Mouse (Mus musculus) layer of hippocampus, postnatal 14 days (tissue): ENCODE measurements around the gene Timm10. TPM values are rescaled to one million over a fixed set of nuclear protein-coding genes. Genes with fewer than 3 reads are reported as not detected.

Source experiments
- DNase-seq, 2 experiments: peaks; one replicate each; pipeline ENCODE4 v3.0.0; 2021 to 2022; ENCODE audit warnings: low spot score in 2 of 2, mixed read lengths in 1 of 2
- total RNA-seq, 2 experiments: library from RNA; stranded (reverse); gene quantifications; 2 replicates each; pipeline ENCODE4 v1.2.3; 2021

The Timm10 gene
- total RNA-seq, 2 experiments from 2014 or later = 59.1 to 59.8 TPM

GRCm38 (mm10) chr2:84855732-84856131 lies 28.9 kb downstream of the Timm10 start:
- no peak for DNase-seq

- no peak for DNase-seq
Measured at GRCm38 (mm10) chr2:84858551-84858950, 31.8 kb downstream of the Timm10 start.

GRCm38 (mm10) chr2:84859991-84860780 lies 33.4 kb downstream of the Timm10 start:
- no peak for DNase-seq

GRCm38 (mm10) chr2:84861430-84861829 lies 34.6 kb downstream of the Timm10 start:
- no peak for DNase-seq

GRCm38 (mm10) chr2:84862231-84862630 lies 35.4 kb downstream of the Timm10 start:
- no peak for DNase-seq

- DNase-seq = peak; percentile 77 to 85
Measured at GRCm38 (mm10) chr2:84865616-84866571, 39.1 kb downstream of the Timm10 start.

GRCm38 (mm10) chr2:84868521-84868943 lies 41.7 kb downstream of the Timm10 start:
- peak; percentile 75 to 87 for DNase-seq

GRCm38 (mm10) chr2:84868977-84869376 lies 42.2 kb downstream of the Timm10 start:
- no peak for DNase-seq

- no peak for DNase-seq
Measured at GRCm38 (mm10) chr2:84870623-84871160, 43.9 kb downstream of the Timm10 start.

- no peak for DNase-seq
Measured at GRCm38 (mm10) chr2:84872105-84872716, 45.4 kb downstream of the Timm10 start.

- no peak for DNase-seq
Measured at GRCm38 (mm10) chr2:84875842-84876241, 49.0 kb downstream of the Timm10 start.

Other genes starting within 250 kb of the Timm10 start
- gene Ctnnd1, start 176.2 kb upstream of the Timm10 start, total RNA-seq = 10 to 100 TPM; 59.1 to 68.0 TPM
- not detected for gene Btbd18, start 167.9 kb upstream of the Timm10 start, total RNA-seq
- 10 to 100 TPM; 41.7 to 46.8 TPM for gene Selenoh, start 156.2 kb upstream of the Timm10 start, total RNA-seq
- gene Gm28635, start 149.0 kb upstream of the Timm10 start, total RNA-seq = 1 to 10 TPM; 2.9 to 9.8 TPM
- 10 to 100 TPM; 31.4 to 32.0 TPM for gene Med19, start 148.6 kb upstream of the Timm10 start, total RNA-seq
- 100 to 1,000 TPM; 195 to 204 TPM for gene Tmx2, start 147.9 kb upstream of the Timm10 start, total RNA-seq
- gene Zdhhc5, start 111.8 kb upstream of the Timm10 start, total RNA-seq = 10 to 100 TPM; 36.6 to 37.8 TPM
- 1 to 10 TPM; 6.7 TPM for gene Clp1, start 99.6 kb upstream of the Timm10 start, total RNA-seq
- gene Ypel4, start 92.9 kb upstream of the Timm10 start, total RNA-seq = 10 to 100 TPM; 33.1 to 39.8 TPM
- 1 to 10 TPM; 2.6 to 3.7 TPM for gene Gm19426, start 83.3 kb upstream of the Timm10 start, total RNA-seq
- 10 to 100 TPM in 1 of 2 experiments, 1 to 10 TPM in 1; 6.8 to 10.6 TPM for gene Serping1, start 51.6 kb upstream of the Timm10 start, total RNA-seq
- gene Ube2l6, start 28.2 kb upstream of the Timm10 start, total RNA-seq = 1 to 10 TPM; 4.1 to 4.5 TPM
- gene Smtnl1, start 4.3 kb upstream of the Timm10 start, total RNA-seq = not detected
- under 1 TPM; 0.33 to 0.37 TPM for gene Slc43a1, start 11.9 kb downstream of the Timm10 start, total RNA-seq
- 10 to 100 TPM; 92.5 to 99.2 TPM for gene Rtn4rl2, start 59.7 kb downstream of the Timm10 start, total RNA-seq
- gene Slc43a3, start 109.6 kb downstream of the Timm10 start, total RNA-seq = 1 to 10 TPM; 2.4 to 3.3 TPM
- gene Prg2, start 153.5 kb downstream of the Timm10 start, total RNA-seq = not detected
- not detected for gene Prg3, start 161.2 kb downstream of the Timm10 start, total RNA-seq
- gene Ssrp1, start 210.2 kb downstream of the Timm10 start, total RNA-seq = 100 to 1,000 TPM; 104 TPM
- 1 to 10 TPM; 2.8 to 3.4 TPM for gene P2rx3, start 210.5 kb downstream of the Timm10 start, total RNA-seq
- gene Tnks1bp1, start 221.0 kb downstream of the Timm10 start, total RNA-seq = 100 to 1,000 TPM; 128 to 141 TPM